8 mouse cellular contexts compared by ENCODE assay signal in genomic region chr6:127446436-127446890, GRCm38 (mm10). TPM values are rescaled to one million over a fixed set of nuclear protein-coding genes. Genes with fewer than 3 reads are reported as not detected.
DNase-seq lines count a peak whose midpoint lies in the region; ATAC-seq lines count a peak whose summit lies in the region.

TSS of gene Parp11 (plus strand) at chr6:127446840.

- H3K27ac ChIP-seq in hindbrain, embryonic 13.5 days = no peak within 1 kb of the TSS

- H3K4me3 ChIP-seq in hindbrain, embryonic 13.5 days = no peak within 1 kb of the TSS

- ATAC-seq in hindbrain, embryonic 13.5 days (ENCODE audit: low FRiP score) = peak; percentile 29; the same call in 1 of the 2 replicates

- H3K27me3 ChIP-seq in hindbrain, embryonic 13.5 days = peaks cover 14% of the 10 kb centered on the region; the same call in 1 of the 2 replicates

- H3K4me1 ChIP-seq in hindbrain, embryonic 13.5 days (replicated peaks) = peaks cover 17% of the 10 kb centered on the region

- no peak within 1 kb of the TSS for H3K4me2 ChIP-seq in hindbrain, embryonic 13.5 days

- WGBS in hindbrain, embryonic 13.5 days = 24% methylated on average over 8 of the region's 8 CpGs

- no peaks in the 10 kb centered on the region for H3K36me3 ChIP-seq in hindbrain, embryonic 13.5 days

- peak; percentile 70 for DNase-seq in Muller cell, postnatal 12 days (ENCODE audit: inconsistent ontology term)
- peak; percentile 49 for DNase-seq in cerebellum, adult 9-10 months
- DNase-seq in frontal cortex, adult 2 months (ENCODE audit: extremely low spot score in 1 of 2, low spot score in 1 of 2) = peak; percentile 30 to 90
- DNase-seq in layer of hippocampus, postnatal 25 days (ENCODE audit: extremely low spot score in 1 of 2, low spot score in 1 of 2) = peak; percentile 65 to 87
- peak; percentile 73 for DNase-seq in lung, postnatal 25 days (ENCODE audit: low spot score)
- peak; percentile 83 for DNase-seq in retina, embryonic 14.5 days (ENCODE audit: low spot score)
- peak; percentile 58 for DNase-seq in urinary bladder, postnatal 25 days (ENCODE audit: low spot score)

- H3K9ac ChIP-seq in hindbrain, embryonic 13.5 days = no peak within 1 kb of the TSS

- no peaks in the 10 kb centered on the region for H3K9me3 ChIP-seq in hindbrain, embryonic 13.5 days

RNA-seq across cellular contexts. Expression of gene Parp11, which starts in this region (rescaled TPM):
- polyA plus RNA-seq in frontal cortex, adult 2 months (2012; rRNA removed) = 30.9 and 32.0 TPM in 2 replicates
- 80.6 and 82.1 TPM in 2 replicates for polyA plus RNA-seq in hindbrain, embryonic 13.5 days (2015; fragmentation: Nextera tagmentation; extraction: Ambion mirVana)
- total RNA-seq in layer of hippocampus, postnatal 25 days (2021) = 10 to 100 TPM; 35.5 to 38.8 TPM
